Mouse (Mus musculus) lung, postnatal 0 days (tissue): ENCODE measurements around the gene Krt39.

Experiments used
- CTCF ChIP-seq: IDR thresholded peaks from 2 replicates; pipeline ENCODE4 v1.5.1; 2016; ENCODE audit warnings: antibody characterized with exemption, mild to moderate bottlenecking
- EP300 ChIP-seq: IDR thresholded peaks from 2 replicates; pipeline ENCODE4 v1.6.1; 2016; ENCODE audit warnings: antibody characterized with exemption, mild to moderate bottlenecking, control low read depth

- TF ChIP-seq EP300 (no peak), CTCF (no peak)
Observed at GRCm38 (mm10) chr11:99492733-99493573, 28.2 kb downstream of the Krt39 start, which contains the start of gene Krt23.
